Mouse (Mus musculus) mature B cell (primary cell): ENCODE results near the gene Jaml.

Experiments used
- in situ Hi-C: fragments of 300-500 bp; cut with MboI; formaldehyde crosslinking; loops from 2 replicates; pipeline ENCODE4 v1.14.3; 2019

Gene Jaml

GRCm38 (mm10) chr9:45083132-45083531 lies 4.1 kb downstream of the Jaml start:
- in situ Hi-C loops: no loop called here

GRCm38 (mm10) chr9:45084556-45084955 lies 5.6 kb downstream of the Jaml start:
- in situ Hi-C loops: no loop called here

- in situ Hi-C loops: no loop called here
Measured at GRCm38 (mm10) chr9:45085741-45086690, 7.0 kb downstream of the Jaml start.

- in situ Hi-C loops: no loop called here
Measured at GRCm38 (mm10) chr9:45088040-45088439, 9.1 kb downstream of the Jaml start.

GRCm38 (mm10) chr9:45090811-45091210 lies 11.8 kb downstream of the Jaml start:
- in situ Hi-C loops: no loop called here

- in situ Hi-C loops: no loop called here
Measured at GRCm38 (mm10) chr9:45092641-45093040, 13.7 kb downstream of the Jaml start.

GRCm38 (mm10) chr9:45095149-45095937 lies 16.4 kb downstream of the Jaml start:
- in situ Hi-C loops: no loop called here

GRCm38 (mm10) chr9:45097877-45098276 lies 18.9 kb downstream of the Jaml start:
- in situ Hi-C loops: no loop called here

- in situ Hi-C loops: no loop called here
Measured at GRCm38 (mm10) chr9:45098426-45098825, 19.4 kb downstream of the Jaml start.

GRCm38 (mm10) chr9:45102528-45102927 lies 23.5 kb downstream of the Jaml start:
- in situ Hi-C loops: no loop called here

- in situ Hi-C loops: no loop called here
Measured at GRCm38 (mm10) chr9:45103211-45103979, 24.4 kb downstream of the Jaml start.

- in situ Hi-C loops: no loop called here
Measured at GRCm38 (mm10) chr9:45105596-45106374, 26.8 kb downstream of the Jaml start.

- in situ Hi-C loops: no loop called here
Measured at GRCm38 (mm10) chr9:45115706-45116105, 36.7 kb downstream of the Jaml start.

GRCm38 (mm10) chr9:45116819-45117218 lies 37.8 kb downstream of the Jaml start:
- in situ Hi-C loops: no loop called here

- in situ Hi-C loops: no loop called here
Measured at GRCm38 (mm10) chr9:45117741-45118431, 38.9 kb downstream of the Jaml start, which contains the start of gene Scn2b. TSS of gene Scn2b (plus strand) at chr9:45117782.

- in situ Hi-C loops: no loop called here
Measured at GRCm38 (mm10) chr9:45118552-45118951, 39.6 kb downstream of the Jaml start.

- in situ Hi-C loops: no loop called here
Measured at GRCm38 (mm10) chr9:45119316-45119953, 40.5 kb downstream of the Jaml start.

GRCm38 (mm10) chr9:45119954-45120530 lies 41.1 kb downstream of the Jaml start:
- in situ Hi-C loops: no loop called here

GRCm38 (mm10) chr9:45120567-45120966 lies 41.6 kb downstream of the Jaml start:
- in situ Hi-C loops: no loop called here

- in situ Hi-C loops: no loop called here
Measured at GRCm38 (mm10) chr9:45121001-45121400, 42.0 kb downstream of the Jaml start.
